Mouse (Mus musculus) MEL (cell line): ENCODE results near the gene Snx29. TPM values are rescaled to one million over a fixed set of nuclear protein-coding genes. Genes with fewer than 3 reads are reported as not detected.

Experiments
- DNase-seq: peaks from one replicate; pipeline ENCODE4 v3.0.0; 2011; ENCODE audit warnings: low read depth, low spot score
- H3K27ac ChIP-seq: 2 replicates; pipeline ENCODE4 v1.5.1; 2012; ENCODE audit warnings: low read depth, mild to moderate bottlenecking, control low read depth, low read length, moderate library complexity; ENCODE audit not compliant: control insufficient read depth
- H3K27me3 ChIP-seq, 2 experiments: fragments of 150-350 bp in 1 of 2; sonication (generic) in 1 of 2; 2 replicates each; pipeline ENCODE4 v1.6.1; 2012; ENCODE audit warnings: low read length in 2 of 2, mild to moderate bottlenecking in 2 of 2, improper control_type of control experiment in 1 of 2, moderate library complexity in 1 of 2; ENCODE audit not compliant: insufficient read depth in 2 of 2, control insufficient read depth in 1 of 2
- H3K36me3 ChIP-seq, 2 experiments: 2 replicates each; pipeline ENCODE4 v1.6.1; 2012 to 2014; ENCODE audit warnings: low read length in 2 of 2, improper control_type of control experiment in 1 of 2, inconsistent platforms in 1 of 2, mild to moderate bottlenecking in 1 of 2; ENCODE audit not compliant: insufficient read depth in 2 of 2, control insufficient read depth in 1 of 2
- H3K4me1 ChIP-seq, 2 experiments: fragments of 150-350 bp in 1 of 2; sonication (generic) in 1 of 2; 2 replicates each; pipeline ENCODE4 v1.6.1; 2012; ENCODE audit warnings: low read length in 2 of 2, improper control_type of control experiment in 1 of 2, mild to moderate bottlenecking in 1 of 2; ENCODE audit not compliant: insufficient read depth in 2 of 2, control insufficient read depth in 1 of 2
- H3K4me3 ChIP-seq, 2 experiments: fragments of 150-350 bp in 1 of 2; sonication (generic) in 1 of 2; 2 replicates each; pipeline ENCODE4 v1.5.1; 2012; ENCODE audit warnings: low read depth in 2 of 2, low read length in 2 of 2, mild to moderate bottlenecking in 2 of 2, moderate library complexity in 2 of 2, control low read depth in 1 of 2, improper control_type of control experiment in 1 of 2; ENCODE audit not compliant: control insufficient read depth in 1 of 2, insufficient read depth in 1 of 2
- H3K79me2 ChIP-seq: 2 replicates; pipeline ENCODE4 v1.6.1; 2012; ENCODE audit warnings: mild to moderate bottlenecking, low read length, moderate library complexity; ENCODE audit not compliant: control insufficient read depth, poor library complexity, insufficient read depth
- H3K9ac ChIP-seq: 2 replicates; pipeline ENCODE4 v1.6.1; 2012; ENCODE audit warnings: low read depth, mild to moderate bottlenecking, control low read depth, low read length, moderate library complexity; ENCODE audit not compliant: control insufficient read depth, poor library complexity, severe bottlenecking
- H3K9me3 ChIP-seq: fragments of 150-350 bp; sonication (generic); replicated peaks from 2 replicates; pipeline ENCODE4 v1.6.1; 2012; ENCODE audit warnings: mild to moderate bottlenecking, low read length, improper control_type of control experiment, moderate library complexity; ENCODE audit not compliant: insufficient read depth
- ETS1 ChIP-seq: IDR thresholded peaks from 2 replicates; pipeline ENCODE4 v1.6.1; 2012; ENCODE audit warnings: low read depth, mild to moderate bottlenecking, inconsistent platforms, low read length, improper control_type of control experiment, moderate library complexity
- GATA1 ChIP-seq: IDR thresholded peaks from 2 replicates; pipeline ENCODE4 v1.6.1; 2011; ENCODE audit warnings: low read depth, low read length, improper control_type of control experiment
- MEF2A ChIP-seq: IDR thresholded peaks from 2 replicates; pipeline ENCODE4 v1.6.1; 2014; ENCODE audit warnings: low read depth, mild to moderate bottlenecking, inconsistent platforms, low read length, improper control_type of control experiment; ENCODE audit not compliant: poor library complexity, insufficient replicate concordance, severe bottlenecking; ENCODE audit errors: extremely low read depth
- MYB ChIP-seq: IDR thresholded peaks from 2 replicates; pipeline ENCODE4 v1.6.1; 2011; ENCODE audit warnings: mild to moderate bottlenecking, low read depth, low read length, improper control_type of control experiment
- NELFE ChIP-seq: IDR thresholded peaks from 2 replicates; pipeline ENCODE4 v1.6.1; 2011; ENCODE audit warnings: low read depth, low read length, improper control_type of control experiment
- NRF1 ChIP-seq: IDR thresholded peaks from 2 replicates; pipeline ENCODE4 v1.6.1; 2014; ENCODE audit warnings: low read depth, mild to moderate bottlenecking, inconsistent platforms, low read length, improper control_type of control experiment, moderate library complexity; ENCODE audit not compliant: poor library complexity, insufficient read depth, severe bottlenecking
- POLR2A ChIP-seq, 2 experiments: IDR thresholded peaks; 2 replicates each; pipeline ENCODE4 v1.6.1; 2011 to 2012; ENCODE audit warnings: low read length in 2 of 2, mild to moderate bottlenecking in 2 of 2, control low read depth in 1 of 2, improper control_type of control experiment in 1 of 2, low read depth in 1 of 2, moderate library complexity in 1 of 2; ENCODE audit not compliant: control insufficient read depth in 1 of 2, insufficient read depth in 1 of 2, poor library complexity in 1 of 2
- POLR2AphosphoS2 ChIP-seq: IDR thresholded peaks from 2 replicates; pipeline ENCODE4 v1.6.1; 2011; ENCODE audit warnings: low read length, improper control_type of control experiment
- POLR2AphosphoS5 ChIP-seq: IDR thresholded peaks from 2 replicates; pipeline ENCODE4 v1.6.1; 2012; ENCODE audit warnings: low read depth, borderline replicate concordance, mild to moderate bottlenecking, inconsistent platforms, low read length, moderate library complexity, mixed read lengths
- RAD21 ChIP-seq: IDR thresholded peaks from 2 replicates; pipeline ENCODE4 v1.6.1; 2011; ENCODE audit warnings: mild to moderate bottlenecking, low read depth, low read length, improper control_type of control experiment
- SIN3A ChIP-seq: IDR thresholded peaks from 2 replicates; pipeline ENCODE4 v1.6.1; 2012; ENCODE audit warnings: low read length, improper control_type of control experiment, inconsistent platforms
- TCF12 ChIP-seq: IDR thresholded peaks from 2 replicates; pipeline ENCODE4 v1.6.1; 2014; ENCODE audit warnings: low read depth, mild to moderate bottlenecking, inconsistent platforms, low read length, improper control_type of control experiment, moderate library complexity
- USF2 ChIP-seq, 2 experiments: IDR thresholded peaks; 2 replicates each; pipeline ENCODE4 v1.6.1; 2011 to 2012; ENCODE audit warnings: improper control_type of control experiment in 2 of 2, low read length in 2 of 2, borderline replicate concordance in 1 of 2, inconsistent platforms in 1 of 2, low read depth in 1 of 2, mild to moderate bottlenecking in 1 of 2; ENCODE audit not compliant: insufficient read depth in 1 of 2
- ZMIZ1 ChIP-seq: IDR thresholded peaks from 2 replicates; pipeline ENCODE4 v1.6.1; 2012; ENCODE audit warnings: low read depth, mild to moderate bottlenecking, inconsistent platforms, low read length, improper control_type of control experiment, moderate library complexity
- ZNF384 ChIP-seq: IDR thresholded peaks from 2 replicates; pipeline ENCODE4 v1.6.1; 2012; ENCODE audit warnings: low read depth, mild to moderate bottlenecking, inconsistent platforms, low read length, improper control_type of control experiment
- polyA plus RNA-seq, 2 experiments: library from polyadenylated mRNA; stranded (reverse) in 1 of 2; unstranded in 1 of 2; fragments of >175 nt in 1 of 2; fragments of >200 nt in 1 of 2; gene quantifications; 2 replicates each; pipeline versions ENCODE4 v1.2.1 to v1.2.4; 2012; ENCODE audit warnings: low replicate concordance in 2 of 2, low read depth in 1 of 2; ENCODE audit not compliant: insufficient read length in 2 of 2, insufficient read depth in 1 of 2, missing spikeins in 1 of 2
- total RNA-seq: library from RNA; depleted of rRNA; stranded (reverse); fragments of 300-350 nt; gene quantifications from 2 replicates; pipeline ENCODE4 v1.2.3, GENCODE M21; 2012

Snx29 gene
- total and polyA plus RNA-seq, 3 experiments = 0.72 to 0.73 TPM; not detected in 1

DNA sequence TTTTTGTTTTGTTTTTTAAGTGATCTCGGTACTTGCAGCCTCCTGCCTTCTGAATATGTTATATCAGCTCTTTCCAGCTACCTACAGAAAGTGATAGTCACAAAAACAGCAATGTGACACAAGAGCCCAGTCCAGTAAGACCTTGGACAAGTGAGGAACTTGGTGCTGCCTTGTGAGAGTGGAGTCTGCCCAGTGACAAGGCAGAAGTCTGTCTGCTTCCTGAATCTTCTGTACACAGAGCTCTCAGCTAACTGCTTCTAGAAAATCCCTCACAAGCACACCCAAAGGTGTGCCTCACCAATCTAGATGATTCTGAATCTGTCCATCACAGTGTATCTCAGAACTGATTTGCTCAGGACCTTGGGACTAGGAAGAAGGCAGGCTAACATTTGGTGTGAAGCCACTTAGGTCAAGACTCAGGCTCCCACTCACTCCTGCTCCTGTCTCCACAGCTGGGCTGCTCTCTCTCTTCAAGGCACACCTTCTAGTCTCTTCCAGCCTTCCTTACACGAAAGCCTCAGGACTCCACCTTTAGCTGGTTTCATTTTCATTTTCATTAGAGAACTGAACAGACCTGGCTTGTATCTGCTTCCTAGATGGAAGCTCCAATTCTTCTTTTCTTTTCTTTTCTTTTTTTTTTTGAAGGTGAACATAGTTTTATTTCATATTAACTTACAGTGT is 330.1 kb downstream of the Snx29 start:
- Histone ChIP-seq H3K36me3 (no peaks in the 10 kb centered on the region), H3K4me1 (no peaks in the 10 kb centered on the region), H3K27ac (no peak overlapping the region)

DNA sequence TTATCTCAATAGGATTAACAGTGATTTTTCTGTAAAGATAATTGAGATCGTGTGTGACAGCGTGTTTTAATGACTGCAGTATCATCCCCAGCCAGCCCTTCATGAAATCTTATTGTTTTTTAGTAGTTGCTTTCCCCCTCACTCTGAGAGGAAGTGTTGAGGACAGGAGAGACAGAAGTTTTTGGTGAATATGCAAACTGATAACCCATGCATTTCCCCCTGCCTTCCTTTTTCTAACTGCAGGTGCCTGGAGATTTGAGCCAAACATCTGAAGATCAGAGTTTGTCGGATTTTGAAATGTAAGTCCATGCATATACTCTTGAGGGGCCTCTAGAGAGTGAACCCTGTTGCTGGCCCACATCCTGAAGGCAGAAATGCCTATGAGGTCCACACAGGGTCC is 333.2 kb downstream of the Snx29 start:
- H3K4me3 ChIP-seq = no peak overlapping the region
- H3K27me3 ChIP-seq = no peaks in the 10 kb centered on the region
- TF ChIP-seq SIN3A = no peak
- H3K27ac ChIP-seq = no peak overlapping the region
- no peak overlapping the region for H3K9ac ChIP-seq
- no peak for DNase-seq
- H3K4me1 ChIP-seq = no peaks in the 10 kb centered on the region
- no peaks in the 10 kb centered on the region for H3K36me3 ChIP-seq
- no peaks in the 10 kb centered on the region for H3K79me2 ChIP-seq
- H3K9me3 ChIP-seq = no peaks in the 10 kb centered on the region

More for the DNA sequence above, 330.1 kb downstream of the Snx29 start:
- Histone ChIP-seq H3K27me3 (no peaks in the 10 kb centered on the region), H3K4me3 (no peak overlapping the region), H3K79me2 (no peaks in the 10 kb centered on the region), H3K9ac (no peak overlapping the region), H3K9me3 (no peaks in the 10 kb centered on the region)
- no peak for DNase-seq
- TF ChIP-seq POLR2A (IDR thresholded peaks at IDR 0.05; ENCODE audit: control insufficient read depth in 1 of 2, insufficient read depth in 1 of 2, low read depth in 1 of 2, low read length in 2 of 2, poor library complexity in 1 of 2) = no peak
- no peak for TF ChIP-seq GATA1
- no peak for TF ChIP-seq ETS1
- no peak for TF ChIP-seq NRF1
- no peak for TF ChIP-seq MYB
- TF ChIP-seq NELFE = no peak
- TF ChIP-seq POLR2AphosphoS5 = no peak
- TF ChIP-seq RAD21 = no peak
- TF ChIP-seq USF2 (IDR thresholded peaks at IDR 0.05; ENCODE audit: borderline replicate concordance in 1 of 2, insufficient read depth in 1 of 2, low read depth in 1 of 2, low read length in 2 of 2) = no peak
- no peak for TF ChIP-seq MEF2A
- no peak for TF ChIP-seq TCF12
- no peak for TF ChIP-seq POLR2AphosphoS2
- no peak for TF ChIP-seq ZMIZ1
- TF ChIP-seq ZNF384 = no peak
